Mouse (Mus musculus): ENCODE measurements around the gene Abcc4.

Abcc4 gene

GRCm38 (mm10) chr14:118642140-118642539, 63.9 kb downstream of the Abcc4 start:
- DNase-seq (ENCODE audit: low read depth in 2 of 2, low spot score in 2 of 2) = no peak

- DNase-seq (ENCODE audit: low read depth in 2 of 2, low spot score in 2 of 2) = no peak
These were observed 67.4 kb downstream of the Abcc4 start for GRCm38 (mm10) chr14:118638447-118639275.

DNA sequence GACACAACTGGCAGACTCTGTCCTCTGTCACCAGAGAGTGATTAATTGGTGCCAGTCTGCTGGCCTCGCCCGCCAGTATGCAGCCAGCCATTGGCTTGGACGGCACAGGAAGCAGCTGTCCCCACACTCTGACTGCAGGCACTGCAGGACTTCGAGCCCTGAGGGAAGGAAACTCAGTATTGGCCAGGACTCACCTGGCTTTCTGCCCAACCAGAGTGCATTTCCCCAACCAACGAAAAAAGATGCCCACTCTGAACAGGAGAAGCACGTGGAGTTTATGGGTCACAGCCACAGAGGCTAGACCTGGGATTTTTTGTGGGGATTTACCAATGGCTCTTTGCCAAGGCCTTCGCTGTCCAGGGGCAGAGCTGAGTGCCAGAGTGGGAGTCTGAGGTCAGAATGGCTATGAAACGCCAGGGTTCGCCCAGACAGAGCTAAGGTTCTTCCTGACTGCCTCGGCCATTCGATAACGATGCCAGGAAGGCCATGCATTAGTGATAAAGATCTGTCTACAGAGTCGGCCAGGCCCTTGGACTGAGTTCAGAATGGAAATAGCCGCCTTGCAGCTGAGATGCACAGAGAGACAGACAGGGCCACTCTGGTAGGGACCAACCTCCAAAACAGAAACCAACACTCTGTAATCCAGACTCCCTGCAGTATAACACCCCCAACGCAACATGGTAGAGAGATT, 70.4 kb downstream of the Abcc4 start:
- no peak for DNase-seq (ENCODE audit: low read depth in 2 of 2, low spot score in 2 of 2)

- no peak for DNase-seq (ENCODE audit: low read depth in 2 of 2, low spot score in 2 of 2)
These were observed 76.4 kb downstream of the Abcc4 start for GRCm38 (mm10) chr14:118629649-118630048.

- DNase-seq (ENCODE audit: low read depth in 2 of 2, low spot score in 2 of 2) = no peak
These were observed 84.6 kb downstream of the Abcc4 start for GRCm38 (mm10) chr14:118621449-118621789.

- no peak for DNase-seq (ENCODE audit: low read depth in 2 of 2, low spot score in 2 of 2)
These were observed 85.1 kb downstream of the Abcc4 start for GRCm38 (mm10) chr14:118620773-118621448.

DNA sequence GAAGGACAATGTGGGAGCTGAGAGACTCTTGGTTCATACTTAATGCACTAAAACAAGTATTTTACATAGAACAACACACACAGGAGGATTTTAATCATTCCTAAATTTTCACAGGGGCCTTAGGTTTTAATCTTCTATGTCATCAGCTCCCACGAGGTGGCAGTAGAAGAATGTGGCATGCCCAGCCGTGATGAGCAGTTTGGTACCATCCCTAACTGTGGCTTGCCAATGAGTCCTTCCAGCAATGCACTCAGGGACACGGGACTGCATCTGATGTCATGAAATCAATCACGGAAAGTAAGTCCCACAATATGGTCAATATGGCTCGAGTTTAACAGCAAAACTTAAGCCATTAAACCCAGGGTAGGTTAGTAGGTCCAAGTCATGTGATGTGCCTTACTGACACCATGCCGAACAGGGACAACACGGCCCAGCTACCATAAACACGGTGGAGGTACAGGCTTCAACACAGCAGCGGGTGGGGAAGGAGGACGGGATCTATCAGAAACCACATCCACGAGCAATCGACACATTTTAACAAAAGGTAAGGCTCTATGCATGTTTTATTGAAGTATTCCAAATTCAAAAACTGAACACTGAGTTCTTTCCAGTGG, 89.2 kb downstream of the Abcc4 start:
- DNase-seq (ENCODE audit: low read depth in 2 of 2, low spot score in 2 of 2) = peak; percentile 5 to 40

DNA sequence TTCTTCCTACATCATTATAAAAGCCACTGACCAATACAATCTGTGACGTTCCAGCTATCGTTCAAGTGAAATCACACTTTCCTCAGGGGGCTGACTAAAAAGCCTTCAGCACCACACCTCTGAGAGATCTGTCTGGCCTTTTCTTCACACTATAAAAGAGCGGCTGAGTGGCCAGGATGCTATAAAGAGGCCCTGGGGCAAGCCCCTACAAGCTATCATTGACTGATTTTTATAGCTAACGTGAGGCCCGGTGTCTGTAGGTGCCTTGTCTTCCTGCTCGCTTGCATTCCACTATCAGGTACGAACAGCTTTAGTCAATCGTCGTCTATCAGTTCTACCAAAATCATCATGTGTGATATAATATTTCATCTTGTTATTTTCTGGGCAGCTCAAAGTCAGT, 92.3 kb downstream of the Abcc4 start:
- no peak for DNase-seq (ENCODE audit: low read depth in 2 of 2, low spot score in 2 of 2)

DNA sequence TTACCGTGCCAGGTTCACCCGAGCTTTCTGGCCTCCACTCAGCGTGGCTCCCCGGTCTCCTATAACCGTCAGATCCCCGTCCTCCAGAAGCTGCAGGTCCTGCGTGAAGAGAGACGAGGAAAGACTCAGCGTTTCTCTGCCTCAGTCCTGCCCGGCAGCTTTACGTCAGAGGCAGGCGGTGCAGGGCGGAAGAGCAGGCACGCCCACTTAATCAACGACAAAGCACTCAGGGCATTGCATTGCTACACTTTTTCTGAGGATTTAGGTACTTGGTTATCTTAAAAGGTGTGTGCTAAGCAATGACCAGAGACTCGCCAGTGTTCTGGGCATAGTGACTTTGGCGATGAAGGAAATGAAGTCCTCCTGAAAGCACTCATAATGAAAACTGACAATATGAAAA, 94.3 kb downstream of the Abcc4 start:
- DNase-seq (ENCODE audit: low read depth in 2 of 2, low spot score in 2 of 2) = no peak

DNA sequence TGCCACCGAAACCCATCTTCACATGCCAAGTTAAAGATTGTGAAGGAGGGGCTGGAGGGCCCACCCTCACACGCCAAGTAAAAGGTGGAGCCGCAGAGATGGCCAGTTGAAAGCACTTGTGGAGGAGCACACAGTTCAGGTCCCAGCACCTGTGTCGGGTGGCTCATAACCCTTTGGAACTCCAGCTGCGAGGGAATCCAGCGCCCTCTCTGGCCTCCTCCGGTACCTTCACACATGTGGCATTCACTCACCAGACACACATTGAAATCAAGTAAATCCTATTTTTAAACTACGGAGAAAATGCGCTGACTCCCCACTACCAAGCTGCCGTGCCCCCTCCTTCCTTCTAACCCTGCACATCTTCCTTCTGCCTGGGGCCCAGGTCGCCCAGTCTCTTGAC, 95.2 kb downstream of the Abcc4 start:
- no peak for DNase-seq (ENCODE audit: low read depth in 2 of 2, low spot score in 2 of 2)

GRCm38 (mm10) chr14:118608816-118609465, 97.1 kb downstream of the Abcc4 start:
- no peak for DNase-seq (ENCODE audit: low read depth in 2 of 2, low spot score in 2 of 2)

GRCm38 (mm10) chr14:118608317-118608716, 97.7 kb downstream of the Abcc4 start:
- DNase-seq (ENCODE audit: low read depth in 2 of 2, low spot score in 2 of 2) = no peak

DNA sequence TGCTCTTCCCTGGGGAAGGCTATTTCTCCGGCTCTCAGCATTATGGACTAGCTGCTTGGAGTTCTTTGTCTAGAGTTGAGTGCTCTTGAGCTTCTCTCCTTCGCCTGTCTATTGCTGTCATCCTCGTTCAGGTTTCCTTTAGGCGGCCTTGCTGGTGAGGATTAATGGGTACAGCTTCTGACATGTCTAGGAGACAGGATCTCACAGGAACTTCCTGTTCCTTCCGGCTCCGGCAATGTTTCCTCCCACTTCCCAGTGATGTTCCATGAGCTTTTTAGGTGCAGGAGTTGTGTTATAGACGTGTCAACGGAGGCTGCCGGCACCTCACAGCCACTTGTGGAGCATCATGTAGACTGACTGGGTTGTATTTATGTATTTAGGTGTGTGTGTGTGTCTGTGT, 99.5 kb downstream of the Abcc4 start:
- DNase-seq (ENCODE audit: low read depth in 2 of 2, low spot score in 2 of 2) = no peak

GRCm38 (mm10) chr14:118604903-118605302, 101.1 kb downstream of the Abcc4 start:
- no peak for DNase-seq (ENCODE audit: low read depth in 2 of 2, low spot score in 2 of 2)

DNA sequence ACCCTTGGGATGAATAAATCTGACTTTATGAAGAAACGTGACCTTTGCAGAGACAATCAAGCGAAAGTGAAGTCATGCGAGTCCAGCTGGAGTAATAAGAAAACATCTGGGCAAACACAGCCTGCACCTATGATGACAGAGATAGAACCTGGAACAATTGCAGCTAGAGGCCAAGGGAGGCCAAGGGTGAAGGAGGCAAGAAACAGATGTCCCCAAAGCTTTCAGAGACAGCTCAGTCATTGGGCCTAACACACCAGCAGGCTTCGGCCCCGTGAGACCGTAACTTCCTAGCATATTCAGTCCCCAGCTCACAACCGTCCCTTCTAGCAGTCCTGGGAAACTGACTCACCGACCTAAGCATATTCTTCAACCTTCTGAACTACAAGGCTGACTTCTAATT, 104.0 kb downstream of the Abcc4 start:
- no peak for DNase-seq (ENCODE audit: low read depth in 2 of 2, low spot score in 2 of 2)

DNA sequence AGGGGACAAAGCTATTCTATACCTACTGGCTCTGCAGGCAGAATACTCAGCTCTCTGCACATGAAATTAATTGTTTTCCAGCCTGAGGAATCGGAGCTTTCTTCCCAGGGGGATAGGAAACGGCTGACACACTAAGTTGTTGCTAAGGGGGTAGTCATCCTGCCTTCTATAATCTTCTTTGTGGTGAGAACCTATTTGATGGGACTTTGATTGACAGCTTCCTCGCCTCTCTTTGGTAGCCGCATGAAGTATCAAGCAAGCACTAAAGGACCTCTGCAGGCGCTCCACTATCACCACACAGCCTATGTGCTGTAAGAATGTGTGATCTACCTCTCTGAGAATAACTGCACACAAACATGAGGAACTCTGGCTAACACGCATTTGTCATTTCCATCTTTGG, 105.3 kb downstream of the Abcc4 start:
- DNase-seq (ENCODE audit: low read depth in 2 of 2, low spot score in 2 of 2) = no peak

DNA sequence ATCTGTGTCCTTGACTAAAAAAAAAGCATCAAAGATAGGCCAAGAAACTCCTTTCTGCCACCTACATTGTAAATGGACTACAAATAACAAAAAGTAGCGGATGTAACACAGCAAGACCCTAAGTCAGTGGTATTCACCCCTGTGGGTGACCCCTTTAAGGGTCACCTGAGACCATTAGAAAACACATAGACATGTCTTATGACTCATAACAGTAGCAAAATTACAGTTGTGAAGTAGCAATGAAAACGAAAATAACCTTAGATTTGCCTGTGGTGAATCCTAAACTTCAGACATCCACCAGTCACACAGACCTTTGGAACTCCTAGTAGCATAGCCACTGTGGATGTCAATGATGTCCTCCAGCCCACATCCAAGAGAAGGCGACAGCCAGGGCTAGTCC, 107.3 kb downstream of the Abcc4 start:
- DNase-seq (ENCODE audit: low read depth in 2 of 2, low spot score in 2 of 2) = no peak

- no peak for DNase-seq (ENCODE audit: low read depth in 2 of 2, low spot score in 2 of 2)
These were observed 111.6 kb downstream of the Abcc4 start for GRCm38 (mm10) chr14:118594463-118594862.

- DNase-seq (ENCODE audit: low read depth in 2 of 2, low spot score in 2 of 2) = no peak
These were observed 114.3 kb downstream of the Abcc4 start for GRCm38 (mm10) chr14:118591477-118592403.

DNA sequence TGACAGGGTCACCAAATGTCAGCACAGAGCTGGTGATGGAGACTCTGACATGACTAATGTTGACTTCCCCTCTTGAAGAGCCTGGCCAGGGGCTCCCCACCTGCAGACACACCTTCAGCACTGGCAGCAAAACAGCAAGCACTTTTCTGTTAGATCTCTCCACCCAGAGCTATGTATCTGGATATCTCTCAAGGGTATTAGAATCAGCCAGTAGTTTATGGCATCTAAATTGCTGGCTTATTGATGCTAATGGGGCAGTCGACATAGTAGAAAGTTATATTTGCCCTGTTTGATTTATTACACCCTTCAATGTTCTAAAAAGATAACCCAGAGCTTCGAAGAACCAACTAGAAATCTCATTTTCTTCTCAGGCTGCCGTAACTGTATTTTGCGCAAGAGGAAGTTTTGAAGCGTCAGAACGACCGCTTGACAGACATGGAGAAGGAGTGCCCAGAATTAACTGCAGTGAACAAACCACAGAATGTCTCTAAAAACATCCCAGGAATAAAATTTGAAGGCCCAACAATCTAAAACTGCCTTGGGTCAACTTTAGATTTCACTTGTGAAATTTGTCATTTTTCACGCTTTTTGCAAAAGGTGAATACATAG, 123.6 kb downstream of the Abcc4 start:
- DNase-seq (ENCODE audit: low read depth in 2 of 2, low spot score in 2 of 2) = no peak

Data from CD8-positive naive resting alpha-beta T cell, adult 2 months (primary cell).